Comparison of ENCODE assay signal across 12 mouse cellular contexts in genomic region chr1:161767101-161767524, GRCm38 (mm10). TPM values are rescaled to one million over a fixed set of nuclear protein-coding genes. Genes with fewer than 3 reads are reported as not detected.
DNase-seq lines count a peak whose midpoint lies in the region; ATAC-seq and TF ChIP-seq lines count a peak whose summit lies in the region.
"Had no signal": no experiment of that assay in that cellular context is flagged by ENCODE, and none has a peak within 500 bp of the region (broad histone marks: within the 10 kb centered on the region; RNA-seq: fewer than 3 reads in every experiment).

No protein-coding gene starts in this region.

- no peaks in the 10 kb centered on the region for H3K36me3 ChIP-seq in lung, embryonic 14.5 days (ENCODE audit: insufficient read depth)
- H3K36me3 ChIP-seq in liver, embryonic 12.5 days: no peaks in the 10 kb centered on the region
- no peaks in the 10 kb centered on the region for H3K36me3 ChIP-seq in stomach, embryonic 16.5 days (ENCODE audit: control insufficient read depth, insufficient read depth, low read length)
- H3K36me3 ChIP-seq: limb, embryonic 15.5 days; neural tube, embryonic 12.5 days had no signal

- WGBS in lung, embryonic 14.5 days: 36% methylated on average over 12 of the region's 12 CpGs
- 8% methylated on average over 12 of the region's 12 CpGs for WGBS in liver, embryonic 12.5 days (ENCODE audit: insufficient replicate concordance)
- WGBS in stomach, embryonic 16.5 days: 48% methylated on average over 12 of the region's 12 CpGs

- no peak for ATAC-seq in lung, embryonic 14.5 days (ENCODE audit: insufficient read depth)
- ATAC-seq in activated CD4-positive, CD25-positive, alpha-beta regulatory T cell, adult 4 months: peak; percentile 30
- peak; percentile 57 for ATAC-seq in liver, embryonic 12.5 days
- ATAC-seq in stomach, embryonic 16.5 days (ENCODE audit: insufficient read depth, low FRiP score): no peak

- DNase-seq in lung, embryonic 14.5 days: no peak
- DNase-seq in lung, postnatal 25 days (ENCODE audit: low spot score): no peak
- DNase-seq in Muller cell, postnatal 12 days (ENCODE audit: inconsistent ontology term): no peak
- DNase-seq in kidney, adult 18-20 months: no peak
- no peak for DNase-seq in cerebellum, adult 8-10 months
- DNase-seq: cerebellum, adult 18-20 months had no signal

- no peak overlapping the region for H3K4me3 ChIP-seq in lung, embryonic 14.5 days (ENCODE audit: low read depth, low read length)
- H3K4me3 ChIP-seq in liver, embryonic 12.5 days: peak overlapping the region; percentile 42
- 0 out of 2 replicates have a peak overlapping the region, but pooled peaks have one; percentile 3 for H3K4me3 ChIP-seq in stomach, embryonic 16.5 days (replicated peaks; ENCODE audit: low read length)
- H3K4me3 ChIP-seq: limb, embryonic 15.5 days; neural tube, embryonic 12.5 days had no signal

- TF ChIP-seq CTCF in lung, embryonic 14.5 days (IDR thresholded peaks at IDR 0.05; ENCODE audit: low read depth): no peak

- H3K4me2 ChIP-seq in lung, embryonic 14.5 days: peak overlapping the region; percentile 36
- H3K4me2 ChIP-seq in liver, embryonic 12.5 days: peak overlapping the region; percentile 67
- peak overlapping the region; percentile 40 for H3K4me2 ChIP-seq in stomach, embryonic 16.5 days (ENCODE audit: low read depth, low read length)
- H3K4me2 ChIP-seq: limb, embryonic 15.5 days; neural tube, embryonic 12.5 days had no signal

- no peak overlapping the region for H3K9ac ChIP-seq in lung, embryonic 14.5 days
- H3K9ac ChIP-seq in liver, embryonic 12.5 days: 0 out of 2 replicates have a peak overlapping the region, but pooled peaks have one; percentile 29
- H3K9ac ChIP-seq in stomach, embryonic 16.5 days (ENCODE audit: low read length): no peak overlapping the region
- H3K9ac ChIP-seq: limb, embryonic 15.5 days; neural tube, embryonic 12.5 days had no signal

- H3K27ac ChIP-seq in lung, embryonic 14.5 days (ENCODE audit: low read depth): no peak overlapping the region
- 0 out of 2 replicates have a peak overlapping the region, but pooled peaks have one; percentile 42 for H3K27ac ChIP-seq in liver, embryonic 12.5 days
- no peak overlapping the region for H3K27ac ChIP-seq in stomach, embryonic 16.5 days (ENCODE audit: low read length)
- H3K27ac ChIP-seq: limb, embryonic 15.5 days; neural tube, embryonic 12.5 days had no signal

- H3K4me1 ChIP-seq in lung, embryonic 14.5 days (ENCODE audit: insufficient read depth): no peaks in the 10 kb centered on the region
- H3K4me1 ChIP-seq in liver, embryonic 12.5 days: peaks cover 53% of the 10 kb centered on the region
- H3K4me1 ChIP-seq in stomach, embryonic 16.5 days (ENCODE audit: control insufficient read depth, insufficient read depth, low read length): no peaks in the 10 kb centered on the region
- H3K4me1 ChIP-seq: limb, embryonic 15.5 days; neural tube, embryonic 12.5 days had no signal

- no peaks in the 10 kb centered on the region for H3K9me3 ChIP-seq in lung, embryonic 14.5 days (ENCODE audit: low read depth, low read length)
- H3K9me3 ChIP-seq in liver, embryonic 12.5 days (replicated peaks): no peaks in the 10 kb centered on the region
- no peaks in the 10 kb centered on the region for H3K9me3 ChIP-seq in stomach, embryonic 16.5 days (replicated peaks; ENCODE audit: control insufficient read depth, low read length)
- H3K9me3 ChIP-seq: limb, embryonic 15.5 days; neural tube, embryonic 12.5 days had no signal

- no peaks in the 10 kb centered on the region for H3K27me3 ChIP-seq in lung, embryonic 14.5 days (ENCODE audit: insufficient read depth, low read length)
- H3K27me3 ChIP-seq in liver, embryonic 12.5 days (replicated peaks): peaks cover 3% of the 10 kb centered on the region; the same call in 1 of the 2 replicates
- H3K27me3 ChIP-seq in stomach, embryonic 16.5 days (ENCODE audit: control insufficient read depth, insufficient read depth, low read length): no peaks in the 10 kb centered on the region
- H3K27me3 ChIP-seq: limb, embryonic 15.5 days; neural tube, embryonic 12.5 days had no signal

RNA-seq across cellular contexts. Expression of gene Fasl, which starts 21.2 kb away (rescaled TPM):
- not detected in 2 replicates for polyA plus RNA-seq in lung, embryonic 14.5 days (2014; fragmentation: Nextera tagmentation; extraction: Ambion mirVana)
- polyA plus RNA-seq in activated CD4-positive, CD25-positive, alpha-beta regulatory T cell, adult 4 months (2017; shearing (Covaris generic)): 10 to 100 TPM; 11.3 to 16.4 TPM
- not detected in 2 replicates for polyA plus RNA-seq in liver, embryonic 12.5 days (2016; fragmentation: Nextera tagmentation; extraction: Ambion mirVana)
- polyA plus RNA-seq in stomach, embryonic 16.5 days (2015; fragmentation: Nextera tagmentation; extraction: Ambion mirVana): not detected in 2 replicates
- polyA plus RNA-seq: limb, embryonic 15.5 days; stomach, embryonic 14.5 days had no signal

Comparison
In these comparisons a context has a peak if more than half of its experiments do, and no peak if none do; other contexts are left out.
1. ATAC-seq: peak in activated CD4-positive, CD25-positive, alpha-beta regulatory T cell, adult 4 months (single experiment) and liver, embryonic 12.5 days (single experiment); none in lung, embryonic 14.5 days (single experiment) and stomach, embryonic 16.5 days (single experiment).
2. RNA of gene Fasl, which starts 21.2 kb away (polyA plus RNA-seq): 11.3 to 16.4 TPM in activated CD4-positive, CD25-positive, alpha-beta regulatory T cell, adult 4 months; not detected in liver, embryonic 12.5 days, not detected in lung, embryonic 14.5 days and not detected in stomach, embryonic 16.5 days; every median in the first group is over 10 times any median in the second.
3. Peak in every context shown above with its lines, with median percentiles within 50 percentile points of each other: H3K4me2 ChIP-seq.